Mouse (Mus musculus) cortical plate, adult 2 months (tissue): ENCODE results near the gene Ddx41.

Experiments
- CTCF ChIP-seq: fragments of 200-500 bp; IDR thresholded peaks from 2 replicates; pipeline ENCODE4 v1.5.1; 2011; ENCODE audit warnings: mild to moderate bottlenecking, control low read depth, low read length; ENCODE audit not compliant: insufficient read depth; ENCODE audit errors: extremely low read depth
- POLR2A ChIP-seq: fragments of 200-500 bp; IDR thresholded peaks from 2 replicates; pipeline ENCODE4 v1.6.1; 2011; ENCODE audit warnings: mild to moderate bottlenecking, low read length, control low read depth; ENCODE audit not compliant: insufficient read depth; ENCODE audit errors: extremely low read depth

GRCm38 (mm10) chr13:55542891-55543290, 6.4 kb upstream of the Ddx41 start:
- TF ChIP-seq CTCF (no peak), POLR2A (no peak)
